Mouse (Mus musculus) small intestine, adult 2 months (tissue): ENCODE results near the gene Spsb2.

Experiments
- CTCF ChIP-seq: fragments of 200-500 bp; IDR thresholded peaks from 2 replicates; pipeline ENCODE4 v1.5.1; 2012; ENCODE audit warnings: low read depth, mild to moderate bottlenecking, control low read depth, inconsistent platforms, low read length, moderate library complexity, mixed read lengths; ENCODE audit not compliant: insufficient replicate concordance, insufficient read length; ENCODE audit errors: extremely low read depth
- POLR2A ChIP-seq: fragments of 200-500 bp; IDR thresholded peaks from 2 replicates; pipeline ENCODE4 v1.6.1; 2012; ENCODE audit warnings: low read depth, mild to moderate bottlenecking, control low read depth, inconsistent platforms, low read length, moderate library complexity

- TF ChIP-seq POLR2A = no peak
- no peak for TF ChIP-seq CTCF
Measured at GRCm38 (mm10) chr6:124765951-124766350, 42.5 kb upstream of the Spsb2 start.
